Comparison of ENCODE assay signal across 9 mouse cellular contexts in the genomic region with DNA sequence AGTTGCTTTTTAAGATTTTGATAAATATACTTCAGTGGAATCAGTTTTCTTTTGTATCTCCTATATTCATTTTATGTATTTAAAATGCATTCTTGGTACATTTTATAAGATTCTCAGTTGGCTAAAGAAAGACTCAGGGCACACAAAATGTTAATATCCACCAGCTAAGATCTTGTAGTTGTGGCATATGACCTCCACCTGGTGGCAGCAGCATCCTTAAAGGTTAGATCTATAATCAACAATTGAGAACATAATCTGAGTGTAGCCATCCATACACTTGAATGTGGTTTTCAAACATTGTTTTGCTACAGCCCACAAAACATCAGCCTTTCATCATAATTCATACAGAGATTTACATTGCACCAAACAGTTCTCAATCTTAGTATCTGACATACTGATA.
A peak's percentile ranks its signal among the peaks of the same experiment; 100 is the strongest.
DNase-seq lines count a peak whose midpoint lies in the region; ATAC-seq and TF ChIP-seq lines count a peak whose summit lies in the region.
"Had no signal": no experiment of that assay in that cellular context is flagged by ENCODE, and none has a peak within 500 bp of the region (broad histone marks: within the 10 kb centered on the region; RNA-seq: fewer than 3 reads in every experiment).

No protein-coding gene starts in this region.

- no peaks in the 10 kb centered on the region for H3K36me3 ChIP-seq in hindbrain, embryonic 11.5 days (ENCODE audit: control insufficient read depth, insufficient read depth, low read length)
- no peaks in the 10 kb centered on the region for H3K36me3 ChIP-seq in hindbrain, embryonic 12.5 days
- H3K36me3 ChIP-seq in MEL (ENCODE audit: control insufficient read depth in 1 of 2, insufficient read depth in 2 of 2, low read length in 2 of 2): no peaks in the 10 kb centered on the region
- H3K36me3 ChIP-seq: neural tube, embryonic 12.5 days had no signal

- H3K4me3 ChIP-seq in hindbrain, embryonic 11.5 days (ENCODE audit: low read depth, low read length): no peak overlapping the region
- no peak overlapping the region for H3K4me3 ChIP-seq in hindbrain, embryonic 12.5 days
- H3K4me3 ChIP-seq in MEL (ENCODE audit: control insufficient read depth in 1 of 2, insufficient read depth in 1 of 2, low read depth in 2 of 2, low read length in 2 of 2): no peak overlapping the region
- H3K4me3 ChIP-seq: neural tube, embryonic 12.5 days had no signal

- H3K27me3 ChIP-seq in hindbrain, embryonic 11.5 days (ENCODE audit: control insufficient read depth, insufficient read depth, low read length): no peaks in the 10 kb centered on the region
- no peaks in the 10 kb centered on the region for H3K27me3 ChIP-seq in hindbrain, embryonic 12.5 days
- H3K27me3 ChIP-seq in MEL (ENCODE audit: control insufficient read depth in 1 of 2, insufficient read depth in 2 of 2, low read length in 2 of 2): no peaks in the 10 kb centered on the region
- H3K27me3 ChIP-seq: neural tube, embryonic 12.5 days had no signal

- no peaks in the 10 kb centered on the region for H3K79me2 ChIP-seq in MEL (ENCODE audit: control insufficient read depth, insufficient read depth, low read length, poor library complexity)

- H3K9ac ChIP-seq in hindbrain, embryonic 11.5 days (ENCODE audit: low read depth, low read length): no peak overlapping the region
- H3K9ac ChIP-seq in hindbrain, embryonic 12.5 days: no peak overlapping the region
- H3K9ac ChIP-seq in MEL (ENCODE audit: control insufficient read depth, low read depth, low read length, poor library complexity, severe bottlenecking): no peak overlapping the region
- H3K9ac ChIP-seq: neural tube, embryonic 12.5 days had no signal

- no peak overlapping the region for H3K27ac ChIP-seq in hindbrain, embryonic 11.5 days (ENCODE audit: low read depth, low read length)
- H3K27ac ChIP-seq in hindbrain, embryonic 12.5 days: no peak overlapping the region
- H3K27ac ChIP-seq in MEL (ENCODE audit: control insufficient read depth, low read depth, low read length): no peak overlapping the region
- H3K27ac ChIP-seq: neural tube, embryonic 12.5 days had no signal

- no peak for TF ChIP-seq POLR2A in MEL (IDR thresholded peaks at IDR 0.05; ENCODE audit: control insufficient read depth in 1 of 2, insufficient read depth in 1 of 2, low read depth in 1 of 2, low read length in 2 of 2, poor library complexity in 1 of 2)

- H3K4me1 ChIP-seq in hindbrain, embryonic 11.5 days (replicated peaks; ENCODE audit: control insufficient read depth, insufficient read depth, low read length): no peaks in the 10 kb centered on the region
- H3K4me1 ChIP-seq in hindbrain, embryonic 12.5 days: no peaks in the 10 kb centered on the region
- H3K4me1 ChIP-seq in MEL (ENCODE audit: control insufficient read depth in 1 of 2, insufficient read depth in 2 of 2, low read length in 2 of 2): no peaks in the 10 kb centered on the region
- H3K4me1 ChIP-seq: neural tube, embryonic 12.5 days had no signal

- TF ChIP-seq CTCF in MEL (IDR thresholded peaks at IDR 0.05 in 2 of 3, conservative IDR thresholded peaks at IDR 0.05 in 1 of 3; ENCODE audit: control insufficient read depth in 1 of 3, insufficient read depth in 1 of 3, low read depth in 2 of 3, low read length in 3 of 3, poor library complexity in 1 of 3, severe bottlenecking in 1 of 3): peak in 1 of 3 experiments; percentile 8; a peak in 1 of 6 replicates

- TF ChIP-seq EP300 in MEL (IDR thresholded peaks at IDR 0.05; ENCODE audit: low read depth in 1 of 2, low read length in 2 of 2): no peak

- ATAC-seq in hindbrain, embryonic 11.5 days (ENCODE audit: low FRiP score): no peak
- ATAC-seq in hindbrain, embryonic 12.5 days (ENCODE audit: low FRiP score): no peak

- H3K9me3 ChIP-seq in hindbrain, embryonic 11.5 days (ENCODE audit: control insufficient read depth, low read length): no peaks in the 10 kb centered on the region
- no peaks in the 10 kb centered on the region for H3K9me3 ChIP-seq in hindbrain, embryonic 12.5 days (replicated peaks)
- no peaks in the 10 kb centered on the region for H3K9me3 ChIP-seq in MEL (replicated peaks; ENCODE audit: insufficient read depth, low read length)
- H3K9me3 ChIP-seq: neural tube, embryonic 12.5 days had no signal

- TF ChIP-seq RAD21 in MEL (IDR thresholded peaks at IDR 0.05; ENCODE audit: low read depth, low read length): peak; percentile 8; the same call in 1 of the 2 replicates

- H3K4me2 ChIP-seq in hindbrain, embryonic 11.5 days (replicated peaks; ENCODE audit: low read depth, low read length): no peak overlapping the region
- no peak overlapping the region for H3K4me2 ChIP-seq in hindbrain, embryonic 12.5 days (replicated peaks)
- H3K4me2 ChIP-seq: neural tube, embryonic 12.5 days had no signal

- peak; percentile 25 for DNase-seq in hindbrain, embryonic 11.5 days (ENCODE audit: low spot score)
- DNase-seq in A20 (ENCODE audit: low read depth, low spot score) (peak; percentile 41), MEL (ENCODE audit: low read depth, low spot score) (no peak)
- peak; percentile 64 for DNase-seq in kidney, postnatal 10 days
- DNase-seq in right cerebral cortex, postnatal 25 days: no peak
- no peak for DNase-seq in spleen, adult 18-20 months
- no peak for DNase-seq in right cerebral cortex, postnatal 14 days

TF ChIP-seq in MEL, 35 proteins besides CTCF, POLR2A, EP300 and RAD21:
- TF ChIP-seq SIN3A (IDR thresholded peaks at IDR 0.05; ENCODE audit: low read length): no peak
- TF ChIP-seq MAFK (IDR thresholded peaks at IDR 0.05; ENCODE audit: borderline replicate concordance, low read depth, low read length): no peak
- TF ChIP-seq KAT2A (conservative IDR thresholded peaks at IDR 0.05; ENCODE audit: low read depth, low read length): no peak
- TF ChIP-seq ELF1 (IDR thresholded peaks at IDR 0.05; ENCODE audit: low read depth, low read length): no peak
- no peak for TF ChIP-seq UBTF (IDR thresholded peaks at IDR 0.05; ENCODE audit: borderline replicate concordance, insufficient read depth, low read depth, low read length)
- no peak for TF ChIP-seq USF1 (IDR thresholded peaks at IDR 0.05; ENCODE audit: low read depth, low read length)
- no peak for TF ChIP-seq RCOR1 (IDR thresholded peaks at IDR 0.05; ENCODE audit: low read depth, low read length)
- no peak for TF ChIP-seq HCFC1 (IDR thresholded peaks at IDR 0.05; ENCODE audit: low read depth, low read length)
- TF ChIP-seq POLR2AphosphoS5 (IDR thresholded peaks at IDR 0.05; ENCODE audit: borderline replicate concordance, low read depth, low read length): no peak

Comparison
In these comparisons a context has a peak if more than half of its experiments do, and no peak if none do; other contexts are left out.
1. DNase-seq: peak in hindbrain, embryonic 11.5 days (single experiment), A20 (single experiment) and kidney, postnatal 10 days (single experiment); none in MEL (single experiment), right cerebral cortex, postnatal 25 days (single experiment), spleen, adult 18-20 months (0 of 2) and right cerebral cortex, postnatal 14 days (single experiment).